Mouse (Mus musculus) liver, embryonic 14.5 days (tissue): ENCODE results near the gene Spty2d1. TPM values are rescaled to one million over a fixed set of nuclear protein-coding genes. Genes with fewer than 3 reads are reported as not detected.
A peak's percentile ranks its signal among the peaks of the same experiment; 100 is the strongest.

ENCODE experiments used
- ATAC-seq: fragments of 200-750 bp; cut with Nextera tagmentation; 2 replicates; pipeline ENCODE4 v1.8.0; 2017; ENCODE audit warnings: moderate number of reproducible peaks, mild to moderate bottlenecking, moderate library complexity; ENCODE audit not compliant: insufficient read depth
- DNase-seq, 3 experiments: peaks; one replicate each; pipeline ENCODE4 v3.0.0-alpha.2; 2012 to 2013; ENCODE audit warnings: low read depth in 3 of 3, low spot score in 3 of 3
- H3K27ac ChIP-seq: fragments of 300-500 bp; sonication (generic); 2 replicates; pipeline ENCODE4 v1.5.1; 2014; ENCODE audit warnings: moderate library complexity, mild to moderate bottlenecking, control low read depth, inconsistent platforms
- H3K27me3 ChIP-seq: fragments of 300-500 bp; sonication (generic); 2 replicates; pipeline ENCODE4 v1.6.1; 2014; ENCODE audit warnings: mild to moderate bottlenecking, low read length, moderate library complexity; ENCODE audit not compliant: control insufficient read depth, insufficient read depth
- H3K36me3 ChIP-seq: fragments of 300-500 bp; sonication (generic); replicated peaks from 2 replicates; pipeline ENCODE4 v1.6.1; 2014; ENCODE audit warnings: low read depth; ENCODE audit not compliant: control insufficient read depth, insufficient read depth
- H3K4me1 ChIP-seq, 2 experiments: fragments of 200-500 bp in 1 of 2; fragments of 300-500 bp in 1 of 2; sonication (generic) in 1 of 2; replicated peaks; 2 replicates each; pipeline ENCODE4 v1.6.1; 2012 to 2014; ENCODE audit warnings: antibody characterized with exemption in 1 of 2, inconsistent platforms in 1 of 2, low read length in 1 of 2; ENCODE audit not compliant: control insufficient read depth in 2 of 2, insufficient read depth in 2 of 2
- H3K4me2 ChIP-seq: fragments of 300-500 bp; sonication (generic); 2 replicates; pipeline ENCODE4 v1.6.1; 2014; ENCODE audit warnings: low read depth, mild to moderate bottlenecking, control low read depth, moderate library complexity
- H3K4me3 ChIP-seq, 2 experiments: fragments of 200-500 bp in 1 of 2; fragments of 300-500 bp in 1 of 2; sonication (generic) in 1 of 2; 2 replicates each; pipeline ENCODE4 v1.5.1; 2012 to 2014; ENCODE audit warnings: low read depth in 2 of 2, low read length in 2 of 2, mild to moderate bottlenecking in 2 of 2, control low read depth in 1 of 2, inconsistent platforms in 1 of 2, moderate library complexity in 1 of 2; ENCODE audit not compliant: insufficient read depth in 1 of 2
- H3K9ac ChIP-seq: fragments of 300-500 bp; sonication (generic); replicated peaks from 2 replicates; pipeline ENCODE4 v1.6.1; 2014; ENCODE audit warnings: mild to moderate bottlenecking, control low read depth, moderate library complexity
- H3K9me3 ChIP-seq: fragments of 300-500 bp; sonication (generic); 2 replicates; pipeline ENCODE4 v1.6.1; 2016; ENCODE audit warnings: low read length, mixed read lengths; ENCODE audit not compliant: control insufficient read depth
- CTCF ChIP-seq: IDR thresholded peaks from 2 replicates; pipeline ENCODE4 v1.5.1; 2016; ENCODE audit warnings: antibody characterized with exemption, low read depth, control low read depth
- EP300 ChIP-seq: IDR thresholded peaks from 2 replicates; pipeline ENCODE4 v1.6.1; 2016; ENCODE audit warnings: antibody characterized with exemption, low read depth
- WGBS: fragments of 180-500 bp; shearing (Covaris S2); extraction: QIAGEN DNeasy Blood & Tissue Kit; methylation state at CpG from one replicate; pipeline ENCODE4 v1.1.7; 2014; ENCODE audit not compliant: insufficient replicate concordance; 5-methylcytosine and 5-hydroxymethylcytosine counted together
- polyA plus RNA-seq, 2 experiments: library from polyadenylated mRNA; depleted of rRNA in 1 of 2; stranded (reverse) in 1 of 2; unstranded in 1 of 2; fragments of >200 nt; fragmentation: Nextera tagmentation in 1 of 2; extraction: Ambion mirVana in 1 of 2; gene quantifications; 2 replicates each; pipeline versions ENCODE4 v1.2.1 to v1.2.3; 2012 to 2014

Gene Spty2d1
- polyA plus RNA-seq, 2 experiments, result 5.9 to 10.1 TPM

DNA sequence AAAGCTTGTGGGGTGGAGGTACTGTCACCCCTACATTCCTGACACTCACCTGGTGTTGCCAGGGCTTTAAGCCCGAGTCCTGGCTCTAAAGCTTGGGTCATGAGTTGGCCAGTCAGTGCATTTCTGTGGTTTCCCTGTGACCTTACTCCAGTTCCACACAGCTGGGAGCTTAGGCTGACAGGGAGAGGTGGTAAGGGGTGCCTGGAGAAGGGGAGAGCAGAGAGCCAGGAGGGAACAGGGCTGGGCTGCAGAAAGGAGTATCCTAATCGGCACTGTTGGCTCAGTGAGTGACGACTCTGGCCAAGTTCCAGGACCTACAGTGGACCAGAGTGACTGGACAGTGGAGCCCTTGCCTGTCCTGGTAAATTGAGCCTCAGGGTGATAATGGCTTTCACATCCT lies 44.1 kb upstream of the Spty2d1 start:
- no peak overlapping the region for H3K9ac ChIP-seq
- DNase-seq (no peak), ATAC-seq (no peak)
- no peaks in the 10 kb centered on the region for H3K36me3 ChIP-seq
- peak overlapping the region; percentile 70 for H3K4me2 ChIP-seq
- peaks cover 0 to 28% of the 10 kb centered on the region in 2 experiments; a peak in 2 of 4 replicates for H3K4me1 ChIP-seq
- TF ChIP-seq EP300, result no peak
- no peaks in the 10 kb centered on the region for H3K9me3 ChIP-seq
- H3K4me3 ChIP-seq, result no peak overlapping the region; a peak in 1 of 4 replicates
- H3K27ac ChIP-seq, result peak overlapping the region; percentile 17; the same call in 1 of the 2 replicates
- H3K27me3 ChIP-seq, result no peaks in the 10 kb centered on the region
- WGBS, result 17% methylated on average over 3 of the region's 3 CpGs

DNA sequence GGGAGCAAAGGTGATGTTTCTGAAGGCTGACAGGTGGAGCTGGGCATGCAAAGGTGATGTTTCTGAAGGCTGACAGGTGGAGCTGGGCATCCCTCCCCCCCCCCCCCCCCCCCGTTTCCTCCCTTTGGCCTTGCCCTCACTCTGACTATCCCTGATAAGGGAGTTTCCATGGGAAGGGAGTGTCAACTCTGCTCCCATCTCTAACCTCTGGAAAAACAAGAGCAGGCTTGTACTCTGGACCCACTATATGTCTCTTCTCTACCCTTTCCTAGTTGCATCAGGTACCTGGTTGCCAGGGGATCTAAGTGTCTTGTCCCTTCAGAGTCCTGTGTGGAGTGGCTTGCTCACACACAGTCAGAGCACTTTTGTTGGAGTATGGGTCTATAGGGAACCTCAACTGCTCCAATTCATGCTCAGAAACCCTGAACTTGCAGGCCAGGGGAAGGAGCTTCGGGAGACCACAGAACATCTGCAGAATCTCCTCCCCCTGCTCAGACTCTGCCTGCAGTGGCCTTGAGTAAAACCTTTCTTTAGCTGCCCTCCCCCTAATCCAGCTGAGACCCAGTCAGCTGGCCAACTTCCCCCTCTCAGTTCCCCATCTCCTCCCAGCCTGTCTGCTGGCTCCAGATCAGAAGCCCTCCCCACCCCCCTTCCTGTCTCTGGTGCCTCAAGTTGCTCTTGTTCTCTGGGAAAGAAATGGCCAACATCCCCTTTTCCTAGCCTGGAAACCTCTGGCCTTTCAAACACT lies 43.4 kb upstream of the Spty2d1 start:
- H3K9me3 ChIP-seq, result no peaks in the 10 kb centered on the region
- no peak for ATAC-seq
- WGBS, result 0% methylated on average over 2 of the region's 2 CpGs

DNA sequence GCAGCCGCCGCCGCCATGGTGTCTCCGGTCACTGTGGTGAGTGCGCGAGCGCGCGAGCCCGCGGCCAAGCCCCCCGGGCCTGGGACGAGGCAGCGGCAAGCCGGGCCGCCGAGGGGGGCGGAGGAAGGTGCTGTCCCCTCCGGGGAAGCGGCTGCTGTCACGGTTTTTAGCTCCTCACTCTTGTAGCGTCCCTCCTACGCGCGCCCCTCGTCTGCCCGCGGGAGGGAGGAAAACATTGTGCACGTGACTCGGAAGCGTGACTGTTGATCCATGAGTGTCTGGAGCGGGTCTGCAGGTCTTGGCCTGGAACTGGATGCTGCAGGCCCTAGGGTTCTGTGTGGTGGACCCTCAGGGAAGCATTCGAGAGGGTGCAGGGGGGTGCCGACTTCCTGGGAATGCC lies 42.6 kb upstream of the Spty2d1 start:
- peak overlapping the region; percentile 70 for H3K4me2 ChIP-seq
- peak overlapping the region; percentile 10 for H3K9ac ChIP-seq
- DNase-seq, result no peak
- no peak overlapping the region for H3K27ac ChIP-seq
- peak; percentile 57 for ATAC-seq
- peaks cover 0 to 22% of the 10 kb centered on the region in 2 experiments; a peak in 2 of 4 replicates for H3K4me1 ChIP-seq
- no peaks in the 10 kb centered on the region for H3K36me3 ChIP-seq
- TF ChIP-seq EP300 (no peak), CTCF (no peak)
- H3K9me3 ChIP-seq, result no peaks in the 10 kb centered on the region
- 1% methylated on average over 34 of the region's 34 CpGs for WGBS
- no peaks in the 10 kb centered on the region for H3K27me3 ChIP-seq
- H3K4me3 ChIP-seq, result peak overlapping the region; percentile 52 to 62

More for the DNA sequence above, 43.4 kb upstream of the Spty2d1 start:
- Histone ChIP-seq H3K27ac (no peak overlapping the region), H3K36me3 (no peaks in the 10 kb centered on the region), H3K4me1 (peaks cover 0 to 28% of the 10 kb centered on the region in 2 experiments; a peak in 2 of 4 replicates), H3K4me2 (peak overlapping the region; percentile 70), H3K9ac (no peak overlapping the region), H3K27me3 (no peaks in the 10 kb centered on the region), H3K4me3 (peak overlapping the region; percentile 52 to 62; a peak in 3 of 4 replicates)
- no peak for DNase-seq
- TF ChIP-seq EP300, result no peak
- TF ChIP-seq CTCF, result no peak

DNA sequence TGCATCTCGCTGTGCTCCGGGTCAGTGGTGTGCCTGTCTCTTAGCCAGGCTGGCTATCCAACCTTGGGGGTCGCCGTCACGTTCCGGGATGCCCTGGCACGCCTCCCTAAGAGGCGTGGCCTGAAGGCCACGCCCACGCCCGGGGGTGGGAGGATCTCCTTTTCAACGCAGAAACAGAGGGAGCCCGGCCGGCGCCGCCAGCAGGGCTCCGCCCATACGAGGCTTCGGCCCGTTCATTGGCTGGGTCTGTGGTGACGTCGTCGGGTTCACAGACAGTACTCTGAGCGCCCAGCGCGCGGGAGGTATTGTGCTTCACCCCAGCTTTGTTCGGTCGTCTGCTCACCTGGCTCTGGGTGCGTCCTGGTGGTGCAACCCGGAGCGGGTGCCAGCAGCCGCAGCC lies 42.2 kb upstream of the Spty2d1 start, which contains the start of gene Tmem86a:
Gene Tmem86a, plus strand, starts transcription at position 236 of the 400 bp plus-strand sequence.
- no peaks in the 10 kb centered on the region for H3K27me3 ChIP-seq
- peak; percentile 74 to 76 (median 76) for DNase-seq
- H3K4me3 ChIP-seq, result peak within 1 kb of the TSS; percentile 52 to 62
- peak; percentile 94 for ATAC-seq
- H3K27ac ChIP-seq, result no peak within 1 kb of the TSS
- H3K9ac ChIP-seq, result peak within 1 kb of the TSS; percentile 10
- peaks cover 0 to 20% of the 10 kb centered on the region in 2 experiments; a peak in 2 of 4 replicates for H3K4me1 ChIP-seq
- H3K4me2 ChIP-seq, result peak within 1 kb of the TSS; percentile 70
- under 1% methylated on average over 32 of the region's 33 CpGs for WGBS
- TF ChIP-seq EP300 (no peak), CTCF (no peak)
- no peaks in the 10 kb centered on the region for H3K36me3 ChIP-seq
- H3K9me3 ChIP-seq, result no peaks in the 10 kb centered on the region

DNA sequence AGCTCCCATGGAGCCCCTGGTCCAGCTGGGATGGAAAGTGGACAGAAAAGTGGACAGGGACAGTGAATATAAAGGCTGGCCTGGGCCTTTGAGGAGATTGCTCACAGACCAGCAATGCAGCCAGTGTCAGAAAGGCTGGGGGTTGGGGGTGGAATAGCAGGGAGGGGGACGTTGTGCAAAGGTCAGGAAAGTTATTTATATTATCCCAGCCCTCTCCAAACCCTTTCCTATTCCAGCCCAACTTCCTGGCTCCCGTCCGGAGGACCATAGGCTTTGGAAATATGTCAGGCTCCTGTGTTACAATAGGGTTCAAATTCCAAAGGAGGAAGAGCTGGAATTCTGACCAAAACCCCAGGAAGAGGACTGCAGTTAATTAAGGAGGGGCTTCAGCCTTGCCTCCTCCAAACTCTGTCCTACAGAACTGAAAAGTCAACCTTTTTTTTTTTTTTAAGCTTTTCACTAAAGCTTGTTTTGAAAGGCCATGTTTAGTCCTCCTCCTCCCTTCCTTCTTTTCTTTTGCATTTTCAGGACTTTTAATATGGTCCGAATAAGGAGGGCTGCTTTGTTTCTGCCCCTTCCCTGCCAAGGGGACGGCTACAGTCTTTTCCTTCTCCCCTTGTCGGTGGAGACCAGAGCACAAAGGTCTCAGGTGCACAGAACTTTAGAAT lies 34.7 kb upstream of the Spty2d1 start:
- peak in 1 of 3 experiments; percentile 19 for DNase-seq
- H3K4me2 ChIP-seq, result no peak overlapping the region
- peak overlapping the region; percentile 19; the same call in 1 of the 2 replicates for H3K27ac ChIP-seq

More for the DNA sequence above, 34.7 kb upstream of the Spty2d1 start:
- WGBS, result 30% methylated on average over 6 of the region's 6 CpGs
- H3K27me3 ChIP-seq, result no peaks in the 10 kb centered on the region
- no peak overlapping the region for H3K9ac ChIP-seq
- no peak for TF ChIP-seq CTCF
- TF ChIP-seq EP300, result no peak
- peak; percentile 72 for ATAC-seq
- H3K36me3 ChIP-seq, result no peaks in the 10 kb centered on the region
- peaks cover 0 to 8% of the 10 kb centered on the region in 2 experiments; a peak in 2 of 4 replicates for H3K4me1 ChIP-seq
- H3K4me3 ChIP-seq, result no peak overlapping the region
- no peaks in the 10 kb centered on the region for H3K9me3 ChIP-seq
